46 mouse cellular contexts compared by ENCODE assay signal in genomic region chr1:134347791-134348190, GRCm38 (mm10). TPM values are rescaled to one million over a fixed set of nuclear protein-coding genes. Genes with fewer than 3 reads are reported as not detected.
"Had no signal": no experiment of that assay in that cellular context is flagged by ENCODE, and none has a peak within 500 bp of the region (broad histone marks: within the 10 kb centered on the region; RNA-seq: fewer than 3 reads in every experiment).

No protein-coding gene starts in this region.

- H3K4me3 ChIP-seq: left cerebral cortex, adult 2 months; limb, embryonic 10.5 days; limb, embryonic 12.5 days; limb, embryonic 13.5 days; limb, embryonic 15.5 days; liver, embryonic 12.5 days; liver, embryonic 13.5 days; liver, embryonic 15.5 days; lung, embryonic 15.5 days; megakaryocyte, embryonic 14.5 days; midbrain, embryonic 12.5 days; midbrain, embryonic 13.5 days; midbrain, embryonic 15.5 days; myocyte had no signal

- H3K9me3 ChIP-seq: limb, embryonic 10.5 days; limb, embryonic 12.5 days; limb, embryonic 13.5 days; limb, embryonic 15.5 days; liver, embryonic 12.5 days; liver, embryonic 13.5 days; liver, embryonic 15.5 days; lung, embryonic 15.5 days; megakaryocyte, embryonic 14.5 days; midbrain, embryonic 12.5 days; midbrain, embryonic 13.5 days; midbrain, embryonic 15.5 days had no signal

- DNase-seq: left cerebral cortex, postnatal 4 days; liver; liver, embryonic 13.5 days; liver, postnatal 0 days; lung, adult 18-20 months; lung, adult 2 months; lung, embryonic 14.5 days; lung, postnatal 10 days; lung, postnatal 14 days; lung, postnatal 36 days; lung, postnatal 4 days; midbrain, embryonic 14.5 days had no signal

- H3K27me3 ChIP-seq: limb, embryonic 12.5 days; limb, embryonic 13.5 days; limb, embryonic 15.5 days; lung, embryonic 15.5 days; midbrain, embryonic 13.5 days; midbrain, embryonic 15.5 days had no signal

- H3K4me2 ChIP-seq: limb, embryonic 12.5 days; limb, embryonic 13.5 days; limb, embryonic 15.5 days; liver, embryonic 11.5 days; liver, embryonic 12.5 days; liver, embryonic 13.5 days; liver, embryonic 15.5 days; lung, embryonic 14.5 days; lung, embryonic 15.5 days; midbrain, embryonic 12.5 days; midbrain, embryonic 13.5 days; midbrain, embryonic 15.5 days had no signal

- H3K27ac ChIP-seq: left cerebral cortex, adult 2 months; limb, embryonic 10.5 days; limb, embryonic 12.5 days; limb, embryonic 13.5 days; limb, embryonic 15.5 days; liver, embryonic 12.5 days; liver, embryonic 13.5 days; liver, embryonic 14.5 days; liver, embryonic 15.5 days; lung, embryonic 15.5 days; macrophage; midbrain, embryonic 12.5 days; midbrain, embryonic 13.5 days; midbrain, embryonic 15.5 days had no signal

- H3K9ac ChIP-seq: limb, embryonic 12.5 days; limb, embryonic 13.5 days; limb, embryonic 15.5 days; liver, embryonic 12.5 days; liver, embryonic 13.5 days; liver, embryonic 14.5 days; liver, embryonic 15.5 days; liver, postnatal 0 days; lung, embryonic 14.5 days; lung, embryonic 15.5 days; midbrain, embryonic 12.5 days; midbrain, embryonic 13.5 days; midbrain, embryonic 15.5 days had no signal

- ATAC-seq: liver, embryonic 12.5 days; liver, postnatal 0 days; lung, postnatal 0 days; midbrain, embryonic 13.5 days; midbrain, embryonic 15.5 days; midbrain, embryonic 16.5 days had no signal

RNA-seq across cellular contexts. Expression of gene 4933406M09Rik, which starts 37.9 kb away (rescaled TPM):
- total RNA-seq: left cerebral cortex, adult 18-20 months; left cerebral cortex, adult 2 months; left cerebral cortex, adult 8-10 months; left cerebral cortex, postnatal 10 days; left cerebral cortex, postnatal 14 days; left cerebral cortex, postnatal 25 days; left cerebral cortex, postnatal 36 days; left cerebral cortex, postnatal 4 days; liver, adult 2 months; megakaryocyte, adult 5-6 weeks; megakaryocyte-erythroid progenitor cell, adult 5-6 weeks; midbrain, postnatal 0 days; monocyte, adult 5-6 weeks had no signal
- polyA plus RNA-seq: limb, embryonic 10.5 days; limb, embryonic 11.5 days; limb, embryonic 12.5 days; limb, embryonic 13.5 days; limb, embryonic 14.5 days; limb, embryonic 15.5 days; liver, adult 2 months; liver, embryonic 11.5 days; liver, embryonic 12.5 days; liver, embryonic 13.5 days; liver, embryonic 14.5 days; liver, embryonic 15.5 days; liver, embryonic 16.5 days; liver, postnatal 0 days; lung, adult 2 months; lung, embryonic 14.5 days; lung, embryonic 15.5 days; lung, embryonic 16.5 days; macrophage; midbrain, embryonic 12.5 days; midbrain, embryonic 13.5 days; midbrain, embryonic 14.5 days; midbrain, embryonic 15.5 days; midbrain, embryonic 16.5 days; midbrain, postnatal 0 days; myocyte; neural tube, embryonic 11.5 days had no signal

RNA-seq across cellular contexts. Expression of gene Myog, which starts 58.0 kb away (rescaled TPM):
- total RNA-seq: left cerebral cortex, adult 18-20 months; left cerebral cortex, adult 2 months; left cerebral cortex, adult 8-10 months; left cerebral cortex, postnatal 10 days; left cerebral cortex, postnatal 14 days; left cerebral cortex, postnatal 25 days; left cerebral cortex, postnatal 36 days; left cerebral cortex, postnatal 4 days; liver, adult 2 months; megakaryocyte, adult 5-6 weeks; megakaryocyte-erythroid progenitor cell, adult 5-6 weeks; monocyte, adult 5-6 weeks had no signal
- polyA plus RNA-seq: liver, adult 2 months; liver, postnatal 0 days; lung, embryonic 14.5 days; lung, postnatal 0 days; macrophage; midbrain, embryonic 13.5 days; midbrain, embryonic 14.5 days; midbrain, postnatal 0 days had no signal
